Mouse (Mus musculus) bone marrow macrophage, adult 2 months (primary cell): ENCODE results near the gene Ap1m1. TPM values are rescaled to one million over a fixed set of nuclear protein-coding genes. Genes with fewer than 3 reads are reported as not detected.

Source experiments
- H3K27ac ChIP-seq: 2 replicates; pipeline ENCODE4 v1.5.1; 2012; ENCODE audit warnings: low read depth, low read length; ENCODE audit not compliant: insufficient read depth
- H3K4me1 ChIP-seq: 2 replicates; pipeline ENCODE4 v1.6.1; 2012; ENCODE audit warnings: low read length; ENCODE audit not compliant: control insufficient read depth, insufficient read depth
- H3K4me3 ChIP-seq: 2 replicates; pipeline ENCODE4 v1.5.1; 2012; ENCODE audit warnings: mild to moderate bottlenecking, low read length, moderate library complexity; ENCODE audit not compliant: insufficient read depth
- CTCF ChIP-seq: IDR thresholded peaks from 2 replicates; pipeline ENCODE4 v1.5.1; 2012; ENCODE audit warnings: low read depth, mild to moderate bottlenecking, low read length, moderate library complexity
- POLR2A ChIP-seq: IDR thresholded peaks from 2 replicates; pipeline ENCODE4 v1.6.1; 2012; ENCODE audit warnings: mild to moderate bottlenecking, low read depth, low read length, borderline replicate concordance
- polyA plus RNA-seq: library from polyadenylated mRNA; stranded (reverse); fragments of >200 nt; gene quantifications from 2 replicates; pipeline ENCODE4 v1.2.4, GENCODE M21; 2012; ENCODE audit not compliant: missing spikeins, insufficient read depth, insufficient read length

The Ap1m1 gene
- polyA plus RNA-seq = 51.4 and 60.2 TPM in 2 replicates

DNA sequence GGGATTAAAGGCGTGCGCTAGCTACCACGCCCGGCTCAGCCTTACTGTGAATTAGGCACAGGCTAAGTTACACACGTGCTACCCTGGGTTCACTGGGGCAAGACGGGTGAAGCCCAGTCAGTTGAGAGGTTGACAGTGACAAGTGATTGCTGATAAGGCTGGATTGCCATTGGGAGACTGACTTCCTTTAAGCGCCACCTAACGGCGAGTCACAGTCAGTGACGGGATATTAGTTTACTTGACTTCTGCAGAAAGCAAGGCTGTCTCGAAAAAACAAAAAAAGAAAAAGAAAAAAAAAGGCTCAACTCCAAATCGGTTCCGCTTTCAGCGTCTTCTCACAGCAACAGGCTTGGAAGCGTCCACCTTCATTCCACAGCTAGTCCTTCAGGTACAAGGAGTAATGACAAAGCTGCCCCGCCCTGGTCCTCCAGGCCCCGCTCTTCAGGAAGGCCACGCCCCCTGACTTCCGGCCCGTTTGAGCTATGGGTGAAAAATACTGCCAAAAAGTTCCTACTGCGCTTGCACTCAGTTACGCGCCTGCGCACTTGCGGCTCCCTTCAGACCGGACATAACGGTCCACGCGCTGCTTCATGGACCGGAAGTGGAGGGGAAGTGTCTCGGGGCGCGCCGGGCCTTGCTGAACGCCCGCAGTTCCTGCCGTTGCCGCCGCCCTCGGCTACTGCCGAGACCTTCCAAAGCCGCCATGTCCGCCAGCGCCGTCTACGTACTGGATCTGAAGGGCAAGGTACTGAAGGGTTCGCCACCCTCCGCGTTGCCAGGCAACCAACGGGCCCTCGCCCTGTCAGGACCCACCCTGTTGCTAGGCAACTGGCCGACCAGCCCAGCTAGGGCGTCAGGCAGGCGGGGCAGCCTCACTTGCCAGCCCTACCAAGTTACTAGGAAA lies at the start of gene Ap1m1:
Gene Ap1m1 (plus strand): TSS at position 520 of the 904 bp plus-strand sequence.
- TF ChIP-seq POLR2A = no peak
- TF ChIP-seq CTCF = 0 out of 2 replicates have a peak, but pooled peaks have one; percentile 29
- Histone ChIP-seq H3K4me1 (peaks cover 35% of the 10 kb centered on the region), H3K27ac (peak within 1 kb of the TSS; percentile 80), H3K4me3 (peak within 1 kb of the TSS; percentile 69)

DNA sequence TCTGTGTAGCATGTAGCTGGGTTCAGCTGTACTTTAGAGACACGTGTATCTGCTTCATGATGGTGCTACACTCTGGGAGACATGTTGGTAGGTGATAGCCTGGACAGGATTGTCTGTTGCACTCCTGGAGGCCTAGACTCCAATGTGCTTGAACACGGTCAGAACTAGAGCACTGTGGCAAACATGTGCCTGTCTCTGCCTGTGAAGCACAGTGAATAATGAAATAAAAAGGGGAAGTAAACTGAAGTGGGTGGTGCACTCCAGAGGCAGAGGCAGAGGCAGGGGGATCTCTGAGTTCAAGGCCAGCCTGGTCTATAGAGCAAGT lies 49.6 kb upstream of the Ap1m1 start:
- H3K27ac ChIP-seq = no peak overlapping the region

GRCm38 (mm10) chr8:72192065-72192464 lies 47.8 kb upstream of the Ap1m1 start:
- no peaks in the 10 kb centered on the region for H3K4me1 ChIP-seq
- TF ChIP-seq POLR2A (no peak), CTCF (no peak)
- H3K4me3 ChIP-seq = no peak overlapping the region
- H3K27ac ChIP-seq = no peak overlapping the region

More for the DNA sequence above, 49.6 kb upstream of the Ap1m1 start:
- no peaks in the 10 kb centered on the region for H3K4me1 ChIP-seq
- H3K4me3 ChIP-seq = no peak overlapping the region
- TF ChIP-seq CTCF = no peak
- no peak for TF ChIP-seq POLR2A

DNA sequence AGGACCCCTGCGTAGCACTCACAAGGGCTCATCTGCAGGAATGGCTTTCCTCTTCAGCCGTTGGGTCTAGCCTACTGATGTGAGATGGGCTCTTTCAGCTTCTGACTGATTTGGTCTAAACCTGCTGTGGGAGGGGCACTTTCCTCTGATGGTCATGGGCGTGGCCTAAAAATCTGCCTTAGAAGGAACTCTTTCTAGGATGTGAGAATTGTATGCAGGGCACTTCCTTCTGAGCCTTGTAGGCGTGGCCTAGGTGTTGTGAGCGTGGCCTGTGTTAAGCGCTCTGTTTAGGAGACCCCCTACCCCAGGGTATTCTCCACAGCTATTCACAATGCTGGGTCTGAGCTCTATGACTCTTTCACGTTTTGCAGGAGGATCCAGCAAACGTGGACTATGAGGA lies 41.8 kb upstream of the Ap1m1 start:
- Histone ChIP-seq H3K4me3 (no peak overlapping the region), H3K4me1 (no peaks in the 10 kb centered on the region), H3K27ac (no peak overlapping the region)
- TF ChIP-seq CTCF = no peak
- no peak for TF ChIP-seq POLR2A

DNA sequence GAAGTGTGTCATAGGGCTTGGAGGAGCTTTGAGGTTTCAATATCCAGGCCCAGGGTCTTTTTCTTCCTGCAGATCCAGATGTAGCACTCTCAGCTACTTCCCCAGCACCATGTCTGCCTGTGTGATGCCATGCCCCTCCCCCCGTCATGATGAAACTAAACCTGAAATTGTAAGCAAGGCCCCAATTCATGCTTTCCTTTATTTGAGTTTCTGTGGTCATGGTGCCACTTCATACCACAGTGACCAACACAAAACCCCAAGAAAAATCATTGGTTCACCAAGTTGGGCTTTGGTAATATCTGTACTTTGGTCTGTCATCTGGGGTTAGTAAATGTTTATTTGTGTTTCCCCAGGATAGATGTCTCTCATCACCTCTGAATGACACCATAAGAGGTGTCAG lies 31.2 kb upstream of the Ap1m1 start:
- Histone ChIP-seq H3K27ac (no peak overlapping the region), H3K4me1 (no peaks in the 10 kb centered on the region), H3K4me3 (no peak overlapping the region)
- TF ChIP-seq POLR2A (no peak), CTCF (no peak)

- Histone ChIP-seq H3K27ac (no peak overlapping the region), H3K4me1 (no peaks in the 10 kb centered on the region), H3K4me3 (no peak overlapping the region)
- TF ChIP-seq POLR2A (no peak), CTCF (no peak)
Measured at GRCm38 (mm10) chr8:72210222-72210621, 29.6 kb upstream of the Ap1m1 start.

GRCm38 (mm10) chr8:72210710-72211109 lies 29.1 kb upstream of the Ap1m1 start:
- TF ChIP-seq POLR2A (no peak), CTCF (no peak)
- no peak overlapping the region for H3K4me3 ChIP-seq
- 0 out of 2 replicates have a peak, but pooled peaks cover 2% of the 10 kb centered on the region for H3K4me1 ChIP-seq
- no peak overlapping the region for H3K27ac ChIP-seq

GRCm38 (mm10) chr8:72211846-72212245 lies 28.0 kb upstream of the Ap1m1 start:
- peaks cover 11% of the 10 kb centered on the region for H3K4me1 ChIP-seq
- no peak overlapping the region for H3K27ac ChIP-seq
- TF ChIP-seq CTCF (no peak), POLR2A (no peak)
- H3K4me3 ChIP-seq = no peak overlapping the region

DNA sequence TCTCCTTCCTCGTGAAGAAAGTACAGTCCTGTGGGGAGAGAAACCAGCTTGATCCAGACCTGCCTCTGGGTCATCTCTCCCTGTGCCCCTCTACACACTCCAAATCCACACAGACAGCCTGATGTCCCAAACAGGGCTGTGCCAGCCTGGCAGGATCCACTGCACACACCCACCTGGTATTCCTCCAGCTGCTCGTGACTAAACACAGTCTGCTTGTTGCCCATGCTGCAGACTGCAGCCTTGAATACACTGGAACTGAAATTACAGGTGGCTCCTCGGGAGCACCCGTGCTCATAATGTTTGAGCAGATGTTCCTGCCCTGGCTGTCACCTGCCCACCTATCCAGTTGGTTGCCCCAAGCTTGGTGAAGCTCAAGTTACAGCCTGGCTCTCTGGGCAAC lies 27.1 kb upstream of the Ap1m1 start, which contains the start of gene Cib3:
Gene Cib3 (minus strand): TSS at position 87 of the 400 bp plus-strand sequence.
- H3K27ac ChIP-seq = no peak within 1 kb of the TSS
- H3K4me3 ChIP-seq = no peak within 1 kb of the TSS
- TF ChIP-seq CTCF (no peak), POLR2A (no peak)
- H3K4me1 ChIP-seq = peaks cover 18% of the 10 kb centered on the region

DNA sequence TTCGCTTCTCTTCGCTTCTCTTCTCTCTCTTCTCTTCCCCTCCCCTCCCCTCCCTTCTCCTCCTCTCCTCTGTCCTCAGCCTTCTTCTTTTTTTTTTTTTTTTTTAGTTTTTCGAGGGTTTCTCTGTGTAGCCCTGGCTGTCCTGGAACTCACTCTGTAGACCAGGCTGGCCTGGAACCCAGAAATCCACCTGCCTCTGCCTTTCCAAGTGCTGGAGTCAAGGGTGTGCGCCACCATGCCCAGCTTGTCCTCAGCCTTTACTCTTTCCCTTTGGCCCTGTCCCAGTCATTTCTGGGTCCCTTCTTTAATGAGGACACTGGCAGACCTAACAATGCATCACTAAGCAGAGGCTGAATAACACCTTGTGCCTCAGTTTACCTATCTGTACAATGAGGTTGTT lies 26.3 kb upstream of the Ap1m1 start, which contains the start of gene Gm11034:
Gene Gm11034 (minus strand): TSS at position 101 of the 400 bp plus-strand sequence.
- Histone ChIP-seq H3K4me1 (peaks cover 18% of the 10 kb centered on the region), H3K4me3 (no peak within 1 kb of the TSS), H3K27ac (no peak within 1 kb of the TSS)
- TF ChIP-seq CTCF (no peak), POLR2A (no peak)
